Mouse (Mus musculus) lung, embryonic 14.5 days (tissue): ENCODE measurements around the gene Hist1h3f. TPM values are rescaled to one million over a fixed set of nuclear protein-coding genes. Genes with fewer than 3 reads are reported as not detected.
A peak's percentile ranks its signal among the peaks of the same experiment; 100 is the strongest.
"Not testable (repeated sequence)": the region's sequence is repeated elsewhere in the genome, so short reads cannot be mapped to it uniquely, and the experiment has no call there.

ENCODE experiments used
- ATAC-seq: fragments of 200-750 bp; cut with Nextera tagmentation; 2 replicates; pipeline ENCODE4 v1.8.0; 2017; ENCODE audit warnings: mild to moderate bottlenecking, moderate TSS enrichment, moderate library complexity; ENCODE audit not compliant: insufficient read depth
- DNase-seq: peaks from one replicate; pipeline ENCODE4 v3.0.0-alpha.2; 2015
- H3K27ac ChIP-seq: fragments of 300-500 bp; sonication (generic); 2 replicates; pipeline ENCODE4 v1.5.1; 2014; ENCODE audit warnings: low read depth, mild to moderate bottlenecking, moderate library complexity
- H3K27me3 ChIP-seq: fragments of 300-500 bp; sonication (generic); 2 replicates; pipeline ENCODE4 v1.6.1; 2014; ENCODE audit warnings: low read length, control low read depth; ENCODE audit not compliant: insufficient read depth
- H3K36me3 ChIP-seq: fragments of 300-500 bp; sonication (generic); 2 replicates; pipeline ENCODE4 v1.6.1; 2014; ENCODE audit warnings: control low read depth; ENCODE audit not compliant: insufficient read depth
- H3K4me1 ChIP-seq: fragments of 300-500 bp; sonication (generic); 2 replicates; pipeline ENCODE4 v1.6.1; 2014; ENCODE audit warnings: antibody characterized with exemption, control low read depth; ENCODE audit not compliant: insufficient read depth
- H3K4me2 ChIP-seq: fragments of 300-500 bp; sonication (generic); 2 replicates; pipeline ENCODE4 v1.6.1; 2014; ENCODE audit warnings: mild to moderate bottlenecking
- H3K4me3 ChIP-seq: fragments of 300-500 bp; sonication (generic); 2 replicates; pipeline ENCODE4 v1.5.1; 2014; ENCODE audit warnings: low read depth, low read length
- H3K9ac ChIP-seq: fragments of 300-500 bp; sonication (generic); 2 replicates; pipeline ENCODE4 v1.6.1; 2014
- H3K9me3 ChIP-seq: fragments of 300-500 bp; sonication (generic); 2 replicates; pipeline ENCODE4 v1.6.1; 2016; ENCODE audit warnings: low read depth, low read length, control low read depth
- CTCF ChIP-seq: IDR thresholded peaks from 2 replicates; pipeline ENCODE4 v1.5.1; 2016; ENCODE audit warnings: antibody characterized with exemption, low read depth
- WGBS: fragments of 180-500 bp; shearing (Covaris S2); extraction: QIAGEN DNeasy Blood & Tissue Kit; methylation state at CpG from one replicate; pipeline ENCODE4 v1.1.7; 2014; 5-methylcytosine and 5-hydroxymethylcytosine counted together
- polyA plus RNA-seq: library from polyadenylated mRNA; unstranded; fragments of >200 nt; fragmentation: Nextera tagmentation; extraction: Ambion mirVana; gene quantifications from 2 replicates; pipeline ENCODE4 v1.2.1, GENCODE M21; 2014

The Hist1h3f gene
- polyA plus RNA-seq, 1 experiment from 2014 or later, result 2.6 TPM

- Histone ChIP-seq H3K27me3 (no peaks in the 10 kb centered on the region), H3K36me3 (no peaks in the 10 kb centered on the region), H3K4me3 (no peak overlapping the region), H3K4me1 (peaks cover 19% of the 10 kb centered on the region; the same call in 1 of the 2 replicates), H3K4me2 (peak overlapping the region; percentile 63), H3K9me3 (no peaks in the 10 kb centered on the region), H3K27ac (peak overlapping the region; percentile 19; the same call in 1 of the 2 replicates), H3K9ac (no peak overlapping the region)
- TF ChIP-seq CTCF, result no peak
- WGBS, result 67% methylated on average over 5 of the region's 5 CpGs
- no peak for DNase-seq
- ATAC-seq, result no peak
Observed at GRCm38 (mm10) chr13:23529005-23529404, 14.8 kb upstream of the Hist1h3f start.

GRCm38 (mm10) chr13:23529480-23530165 lies 14.2 kb upstream of the Hist1h3f start:
- no peak for TF ChIP-seq CTCF
- peaks cover 19% of the 10 kb centered on the region; the same call in 1 of the 2 replicates for H3K4me1 ChIP-seq
- 10% methylated on average over 2 of the region's 2 CpGs for WGBS
- DNase-seq (peak; percentile 30), ATAC-seq (no peak)
- no peaks in the 10 kb centered on the region for H3K9me3 ChIP-seq
- no peaks in the 10 kb centered on the region for H3K27me3 ChIP-seq
- peak overlapping the region; percentile 53 for H3K4me3 ChIP-seq
- peak overlapping the region; percentile 63 for H3K4me2 ChIP-seq
- peak overlapping the region; percentile 89 for H3K9ac ChIP-seq
- H3K36me3 ChIP-seq, result no peaks in the 10 kb centered on the region
- H3K27ac ChIP-seq, result peak overlapping the region; percentile 99

GRCm38 (mm10) chr13:23530181-23530900 lies 13.5 kb upstream of the Hist1h3f start:
- H3K9ac ChIP-seq, result peak overlapping the region; percentile 89
- H3K36me3 ChIP-seq, result no peaks in the 10 kb centered on the region
- WGBS, result under 1% methylated on average over 20 of the region's 20 CpGs
- no peak for ATAC-seq
- H3K4me2 ChIP-seq, result peak overlapping the region; percentile 63
- peak overlapping the region; percentile 53 for H3K4me3 ChIP-seq
- peak; percentile 85 for DNase-seq
- H3K27me3 ChIP-seq, result no peaks in the 10 kb centered on the region
- peak overlapping the region; percentile 99 for H3K27ac ChIP-seq
- no peaks in the 10 kb centered on the region for H3K9me3 ChIP-seq
- H3K4me1 ChIP-seq, result peaks cover 19% of the 10 kb centered on the region; the same call in 1 of the 2 replicates
- no peak for TF ChIP-seq CTCF

- DNase-seq, result peak; percentile 100
- no peak for TF ChIP-seq CTCF
- Histone ChIP-seq H3K36me3 (no peaks in the 10 kb centered on the region), H3K4me1 (peaks cover 16% of the 10 kb centered on the region; the same call in 1 of the 2 replicates), H3K4me3 (peak within 1 kb of the TSS; percentile 53), H3K27me3 (no peaks in the 10 kb centered on the region), H3K9me3 (no peaks in the 10 kb centered on the region), H3K27ac (peak within 1 kb of the TSS; percentile 99), H3K4me2 (peak within 1 kb of the TSS; percentile 63), H3K9ac (peak within 1 kb of the TSS; percentile 89)
- peak; percentile 76 for ATAC-seq
- under 1% methylated on average over 55 of the region's 70 CpGs for WGBS
Observed at GRCm38 (mm10) chr13:23530901-23531875, 12.7 kb upstream of the Hist1h3f start, which contains the start of gene Hist1h4h. Gene Hist1h4h, plus strand, starts transcription at chr13:23531050.

- no peaks in the 10 kb centered on the region for H3K9me3 ChIP-seq
- WGBS, result 14% methylated on average over 9 of the region's 9 CpGs
- ATAC-seq, result no peak
- peak overlapping the region; percentile 63 for H3K4me2 ChIP-seq
- no peak for TF ChIP-seq CTCF
- peaks cover 16% of the 10 kb centered on the region; the same call in 1 of the 2 replicates for H3K4me1 ChIP-seq
- H3K36me3 ChIP-seq, result no peaks in the 10 kb centered on the region
- H3K27me3 ChIP-seq, result no peaks in the 10 kb centered on the region
- H3K4me3 ChIP-seq, result peak overlapping the region; percentile 53
- H3K27ac ChIP-seq, result peak overlapping the region; percentile 99
- peak overlapping the region; percentile 89 for H3K9ac ChIP-seq
- peak; percentile 61 for DNase-seq
Observed at GRCm38 (mm10) chr13:23532262-23533075, 11.4 kb upstream of the Hist1h3f start.

GRCm38 (mm10) chr13:23533560-23534367 lies 10.1 kb upstream of the Hist1h3f start, which contains the start of gene Hist1h2af:
Gene Hist1h2af, plus strand, starts transcription at chr13:23533906.
- Histone ChIP-seq H3K27ac (peak within 1 kb of the TSS; percentile 99), H3K4me2 (peak within 1 kb of the TSS; percentile 63), H3K9ac (peak within 1 kb of the TSS; percentile 89), H3K4me1 (peaks cover 14% of the 10 kb centered on the region; the same call in 1 of the 2 replicates), H3K4me3 (peak within 1 kb of the TSS; percentile 53)
- H3K9me3 ChIP-seq, H3K36me3 ChIP-seq, H3K27me3 ChIP-seq: not testable (repeated sequence)
- ATAC-seq (peak; percentile 59), DNase-seq (peak; percentile 96)
- WGBS, result under 1% methylated on average over 21 of the region's 53 CpGs
